Mouse (Mus musculus): ENCODE measurements around the gene Traf3ip2. TPM values are rescaled to one million over a fixed set of nuclear protein-coding genes. Genes with fewer than 3 reads are reported as not detected.

Traf3ip2 gene
- total RNA-seq, 2 experiments from 2014 or later = 7.1 to 7.3 TPM

DNA sequence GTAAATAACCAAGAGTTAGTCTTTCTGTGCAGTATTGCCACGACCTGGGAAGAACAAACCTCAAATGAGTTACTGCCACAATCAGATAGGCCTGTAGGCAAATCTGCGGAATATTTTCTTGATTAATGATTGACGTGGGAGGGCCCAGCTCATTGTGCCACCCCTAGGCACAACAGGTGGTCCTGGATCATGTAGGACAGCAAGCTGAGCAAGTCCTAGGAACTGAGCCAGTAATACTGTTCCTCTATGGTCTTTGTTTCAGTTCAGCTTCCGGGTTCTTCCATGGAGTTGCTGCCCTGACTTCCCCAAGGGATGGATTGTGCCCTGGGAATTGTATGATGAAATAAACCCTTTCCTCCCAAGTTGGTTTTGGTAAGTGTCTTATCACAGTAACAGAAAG lies 68.3 kb downstream of the Traf3ip2 start:
- no peak for DNase-seq

DNA sequence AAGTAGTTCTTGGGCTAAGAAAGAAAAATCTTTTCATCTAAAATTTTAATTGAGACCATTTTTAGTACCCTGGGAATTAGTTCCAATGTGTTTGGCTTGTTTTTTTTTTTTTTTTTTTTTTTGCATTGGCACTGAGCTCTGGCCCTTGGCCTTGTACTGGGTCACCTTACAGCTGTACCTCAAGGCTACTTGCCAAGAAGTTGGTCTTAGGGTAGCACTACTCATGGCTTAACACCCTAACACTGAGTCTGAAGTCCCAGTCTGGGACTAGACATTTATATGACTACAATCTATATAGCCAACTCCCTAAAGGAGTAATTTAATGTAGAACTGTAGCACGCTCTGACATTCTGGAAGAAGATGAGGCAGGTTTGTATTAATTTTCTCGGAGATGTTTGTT lies 69.8 kb downstream of the Traf3ip2 start:
- DNase-seq = no peak

DNA sequence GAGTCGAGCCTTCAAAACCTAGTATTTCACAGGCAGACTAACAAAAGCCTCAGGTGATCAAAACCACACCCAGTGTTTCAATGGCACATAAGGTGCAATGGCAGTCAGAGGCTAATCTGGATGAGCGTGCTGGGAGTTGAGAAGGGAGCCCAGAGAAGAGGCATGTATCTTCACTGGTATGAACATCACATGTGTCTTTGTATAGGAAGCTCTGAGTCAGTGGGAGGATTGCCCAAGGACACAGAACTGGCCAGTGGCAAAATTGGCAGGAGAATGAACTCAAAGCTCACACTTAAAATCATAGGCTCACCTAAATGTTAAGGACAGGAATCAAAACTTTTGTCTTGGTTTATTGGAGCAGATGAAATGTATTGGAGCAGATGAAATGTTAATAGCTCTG lies 70.7 kb downstream of the Traf3ip2 start:
- no peak for DNase-seq

DNA sequence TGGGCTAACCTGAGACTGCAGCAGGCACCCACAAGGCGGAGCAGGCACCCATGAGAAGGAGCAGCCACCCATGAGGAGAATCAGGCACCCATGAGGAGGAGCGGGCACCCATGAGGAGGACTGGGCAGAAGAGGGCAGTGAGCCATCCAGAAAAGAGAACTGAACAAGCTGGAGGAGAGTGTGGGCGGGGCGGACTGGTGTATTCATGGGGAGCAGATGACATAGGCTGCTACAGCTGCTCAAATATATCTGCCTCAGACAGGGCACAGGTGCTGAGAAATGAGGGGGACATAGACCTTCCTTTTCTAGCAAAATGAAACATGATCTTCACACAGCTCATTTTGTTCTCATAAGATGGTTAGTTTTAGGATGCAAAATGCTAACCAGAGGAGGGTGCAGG lies 74.1 kb downstream of the Traf3ip2 start:
- DNase-seq = no peak

DNA sequence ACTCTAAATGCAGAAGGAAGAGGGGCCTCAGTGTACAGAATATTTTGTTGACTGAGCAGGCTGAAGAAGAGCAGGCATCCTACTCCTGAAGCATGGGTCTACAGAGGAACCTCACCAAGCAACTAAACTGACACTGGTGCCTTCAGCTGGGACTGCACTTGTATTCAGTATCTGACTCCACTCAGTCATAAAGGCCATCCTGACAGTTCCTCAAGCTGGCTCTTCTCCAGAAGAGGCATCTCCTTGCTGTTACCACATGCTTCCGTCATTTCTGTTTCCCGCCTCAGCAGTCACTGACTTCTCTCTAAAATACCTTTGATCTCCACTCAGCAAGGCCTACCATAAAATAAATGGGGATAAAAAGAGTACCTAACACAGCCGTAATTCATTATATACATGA lies 75.1 kb downstream of the Traf3ip2 start:
- no peak for DNase-seq

DNA sequence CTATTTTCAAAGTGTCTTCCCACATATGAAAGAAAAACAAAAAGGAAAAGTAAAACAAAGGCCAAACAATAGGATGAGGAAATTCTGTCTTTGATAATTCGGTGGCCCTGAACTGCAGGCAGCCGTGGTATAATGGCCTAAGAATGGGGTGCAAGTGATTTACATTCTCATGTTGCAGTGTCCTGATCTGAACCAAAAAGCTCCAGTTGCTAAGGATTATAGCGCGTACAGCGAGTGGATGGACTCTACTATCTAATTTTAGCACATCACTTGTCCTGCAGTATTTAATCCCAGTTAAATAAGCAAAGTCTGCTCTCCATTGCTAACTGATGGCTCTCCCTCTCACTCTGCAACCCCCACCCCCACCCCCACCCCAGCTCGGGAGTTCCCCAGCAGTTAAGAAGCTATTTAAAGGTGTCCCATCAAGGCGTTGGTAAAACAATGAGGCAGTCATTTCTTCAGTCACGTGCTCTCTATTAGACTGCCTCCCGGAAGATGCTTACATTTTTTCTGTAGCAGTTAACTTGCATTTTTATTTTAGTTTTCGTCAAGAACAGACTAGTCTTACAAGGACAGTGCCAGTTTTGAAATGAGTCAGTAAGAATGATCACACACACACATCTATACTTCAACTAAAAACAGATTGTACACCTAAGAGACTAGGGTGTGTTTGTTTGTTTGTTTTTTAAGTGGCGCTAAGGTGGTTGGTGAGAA lies 78.8 kb downstream of the Traf3ip2 start:
- DNase-seq = no peak

DNA sequence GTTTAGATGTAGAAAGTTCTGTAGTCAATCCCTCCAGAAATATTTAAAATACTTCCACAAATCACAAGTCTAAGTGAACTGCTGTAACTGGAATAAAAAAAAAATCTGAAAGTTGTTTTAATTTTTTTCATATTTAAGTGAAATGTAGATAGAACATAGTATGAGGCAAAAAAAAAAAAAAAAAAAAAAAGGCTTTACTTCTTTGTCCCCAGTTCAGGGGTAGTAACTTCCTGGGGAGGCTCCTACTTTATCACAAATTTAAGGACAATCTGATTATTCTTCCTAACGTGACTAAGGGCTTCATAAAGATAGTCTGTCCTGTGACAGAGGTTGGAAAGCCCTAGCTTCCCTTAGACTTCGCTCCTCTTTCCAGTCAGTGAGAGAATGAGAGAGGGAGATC lies 79.4 kb downstream of the Traf3ip2 start:
- DNase-seq = no peak

Other genes starting within 250 kb of the Traf3ip2 start
- 10 to 100 TPM; 51.2 to 53.0 TPM for gene Fyn, start 244.1 kb upstream of the Traf3ip2 start, total RNA-seq (2021)
- 10 to 100 TPM; 32.7 to 34.1 TPM for gene Rev3l, start 119.2 kb downstream of the Traf3ip2 start, total RNA-seq (2021)